Mouse (Mus musculus): ENCODE data around the gene Irf2. TPM values are rescaled to one million over a fixed set of nuclear protein-coding genes. Genes with fewer than 3 reads are reported as not detected.

The Irf2 gene
- polyA plus RNA-seq (2015; fragmentation: Nextera tagmentation; extraction: Ambion mirVana) = 23.3 and 27.0 TPM in 2 replicates

DNA sequence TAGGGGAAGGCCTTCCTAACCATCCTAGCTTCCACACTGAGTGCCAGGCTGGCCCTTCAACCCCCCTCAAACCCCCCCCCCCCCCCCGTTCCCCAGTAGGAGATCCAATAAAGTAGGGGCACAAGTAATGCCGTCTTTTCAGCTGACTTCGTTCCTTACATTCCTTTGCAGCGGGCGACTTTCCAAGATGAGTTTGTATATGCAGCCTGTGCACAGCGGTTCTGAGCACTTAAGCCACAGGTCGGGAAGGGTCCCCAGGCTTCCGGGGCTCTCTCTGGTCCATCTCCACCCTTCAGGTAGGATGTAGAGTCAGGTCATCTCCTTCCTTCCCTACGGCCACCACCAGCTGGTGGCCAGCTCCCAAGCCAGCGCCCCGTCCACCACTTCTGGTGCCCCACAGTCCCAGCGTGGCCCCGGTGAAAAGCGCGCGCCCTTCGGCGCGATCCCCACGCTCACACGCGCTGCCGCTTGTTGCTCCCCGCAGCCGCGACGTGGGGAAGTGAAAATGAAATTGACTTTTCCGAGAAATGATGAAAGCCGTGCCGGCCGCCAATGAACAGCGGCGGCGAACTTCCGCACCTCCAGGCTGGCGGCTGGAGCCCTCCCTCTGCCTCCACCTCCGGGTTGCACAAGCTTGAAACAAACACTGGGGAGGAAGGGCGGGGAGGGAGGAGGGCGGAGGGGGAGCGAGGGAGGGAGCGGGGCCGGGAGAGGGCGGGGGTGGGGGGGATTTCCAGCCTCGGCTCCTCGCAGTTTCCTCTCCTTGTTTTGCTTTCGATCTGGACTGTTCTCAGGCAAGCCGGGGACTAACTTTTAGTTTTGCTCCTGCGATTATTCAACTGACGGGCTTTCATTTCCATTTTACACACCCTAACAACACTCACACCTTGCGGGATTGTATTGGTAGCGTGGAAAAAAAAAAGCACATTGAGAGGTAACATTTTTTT is at the start of gene Irf2:
Gene Irf2, plus strand, starts transcription at position 730 of the 947 bp plus-strand sequence.
- ATAC-seq (ENCODE audit: low FRiP score, low TSS enrichment) (peak; percentile 93), DNase-seq (ENCODE audit: low spot score) (peak; percentile 98)
- TF ChIP-seq EP300 (optimal IDR thresholded peaks at IDR 0.05) (no peak), CTCF (IDR thresholded peaks at IDR 0.05; ENCODE audit: low read depth) (peak; percentile 22; the same call in 1 of the 2 replicates)
- Histone ChIP-seq H3K4me2 (replicated peaks; ENCODE audit: low read depth) (peak within 1 kb of the TSS; percentile 81), H3K27me3 (ENCODE audit: control insufficient read depth, insufficient read depth, low read length) (no peaks in the 10 kb centered on the region), H3K4me3 (ENCODE audit: low read depth, low read length) (peak within 1 kb of the TSS; percentile 96), H3K9me3 (ENCODE audit: control insufficient read depth, low read length) (no peaks in the 10 kb centered on the region), H3K36me3 (ENCODE audit: control insufficient read depth, insufficient read depth, low read length) (no peaks in the 10 kb centered on the region), H3K4me1 (replicated peaks; ENCODE audit: control insufficient read depth, insufficient read depth) (no peaks in the 10 kb centered on the region; the same call in 1 of the 2 replicates), H3K27ac (replicated peaks) (peak within 1 kb of the TSS; percentile 99), H3K9ac (ENCODE audit: low read length) (peak within 1 kb of the TSS; percentile 99)
- WGBS = under 1% methylated on average over 45 of the region's 51 CpGs

- no peak overlapping the region for H3K9ac ChIP-seq (ENCODE audit: low read length)
- H3K27me3 ChIP-seq (ENCODE audit: control insufficient read depth, insufficient read depth, low read length) = no peaks in the 10 kb centered on the region
- no peak for ATAC-seq (ENCODE audit: low FRiP score, low TSS enrichment)
- H3K4me3 ChIP-seq (ENCODE audit: low read depth, low read length) = no peak overlapping the region
- peak overlapping the region; percentile 63 for H3K27ac ChIP-seq (replicated peaks)
- no peak for DNase-seq (ENCODE audit: low spot score)
- 65% methylated on average over 5 of the region's 5 CpGs for WGBS
- H3K4me1 ChIP-seq (replicated peaks; ENCODE audit: control insufficient read depth, insufficient read depth) = no peaks in the 10 kb centered on the region
- no peak for TF ChIP-seq EP300 (optimal IDR thresholded peaks at IDR 0.05)
- no peak for TF ChIP-seq CTCF (IDR thresholded peaks at IDR 0.05; ENCODE audit: low read depth)
- H3K4me2 ChIP-seq (replicated peaks; ENCODE audit: low read depth) = no peak overlapping the region
- no peaks in the 10 kb centered on the region for H3K36me3 ChIP-seq (ENCODE audit: control insufficient read depth, insufficient read depth, low read length)
- no peaks in the 10 kb centered on the region for H3K9me3 ChIP-seq (ENCODE audit: control insufficient read depth, low read length)
Measured at GRCm38 (mm10) chr8:46690111-46690510, 49.4 kb upstream of the Irf2 start.

DNA sequence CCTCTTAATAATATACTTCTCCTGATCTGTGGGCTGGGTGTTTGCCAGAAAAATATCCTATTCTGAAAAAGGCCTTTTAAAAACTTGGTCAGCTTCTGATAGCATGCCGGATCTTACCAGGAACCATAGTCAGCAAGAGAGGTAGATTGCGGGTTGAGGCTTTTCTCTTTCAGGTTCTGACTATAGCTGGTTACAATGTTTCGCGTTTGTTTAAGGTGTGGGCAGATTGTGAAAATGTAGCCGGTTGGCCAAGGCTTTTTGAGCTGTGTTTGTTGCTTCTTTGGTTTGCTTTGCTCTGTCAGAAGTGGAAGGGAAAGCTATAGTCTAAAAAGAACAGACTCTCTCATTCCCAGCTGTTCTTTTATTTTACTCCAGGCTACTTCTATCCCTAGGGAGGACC is 49.0 kb upstream of the Irf2 start:
- Histone ChIP-seq H3K9me3 (ENCODE audit: control insufficient read depth, low read length) (no peaks in the 10 kb centered on the region), H3K36me3 (ENCODE audit: control insufficient read depth, insufficient read depth, low read length) (no peaks in the 10 kb centered on the region), H3K27me3 (ENCODE audit: control insufficient read depth, insufficient read depth, low read length) (no peaks in the 10 kb centered on the region), H3K4me1 (replicated peaks; ENCODE audit: control insufficient read depth, insufficient read depth) (no peaks in the 10 kb centered on the region), H3K9ac (ENCODE audit: low read length) (no peak overlapping the region), H3K27ac (replicated peaks) (peak overlapping the region; percentile 82), H3K4me3 (ENCODE audit: low read depth, low read length) (no peak overlapping the region), H3K4me2 (replicated peaks; ENCODE audit: low read depth) (0 out of 2 replicates have a peak overlapping the region, but pooled peaks have one; percentile 1)
- 53% methylated on average over 5 of the region's 5 CpGs for WGBS
- peak; percentile 66 for DNase-seq (ENCODE audit: low spot score)
- no peak for TF ChIP-seq EP300 (optimal IDR thresholded peaks at IDR 0.05)
- no peak for TF ChIP-seq CTCF (IDR thresholded peaks at IDR 0.05; ENCODE audit: low read depth)
- ATAC-seq (ENCODE audit: low FRiP score, low TSS enrichment) = peak; percentile 62

GRCm38 (mm10) chr8:46691360-46691759 is 48.2 kb upstream of the Irf2 start:
- ATAC-seq (ENCODE audit: low FRiP score, low TSS enrichment) = peak; percentile 89
- WGBS = 66% methylated on average over 7 of the region's 7 CpGs

GRCm38 (mm10) chr8:46696256-46697041 is 43.1 kb upstream of the Irf2 start:
- no peak overlapping the region for H3K4me2 ChIP-seq (replicated peaks; ENCODE audit: low read depth)
- WGBS = 45% methylated on average over 15 of the region's 15 CpGs

More at GRCm38 (mm10) chr8:46691360-46691759, 48.2 kb upstream of the Irf2 start:
- H3K27ac ChIP-seq (replicated peaks) = peak overlapping the region; percentile 82
- no peaks in the 10 kb centered on the region for H3K9me3 ChIP-seq (ENCODE audit: control insufficient read depth, low read length)
- H3K4me1 ChIP-seq (replicated peaks; ENCODE audit: control insufficient read depth, insufficient read depth) = no peaks in the 10 kb centered on the region
- DNase-seq (ENCODE audit: low spot score) = peak; percentile 89
- H3K4me3 ChIP-seq (ENCODE audit: low read depth, low read length) = no peak overlapping the region
- no peak overlapping the region for H3K9ac ChIP-seq (ENCODE audit: low read length)
- H3K4me2 ChIP-seq (replicated peaks; ENCODE audit: low read depth) = no peak overlapping the region
- no peaks in the 10 kb centered on the region for H3K36me3 ChIP-seq (ENCODE audit: control insufficient read depth, insufficient read depth, low read length)
- TF ChIP-seq CTCF (IDR thresholded peaks at IDR 0.05; ENCODE audit: low read depth) = no peak
- no peak for TF ChIP-seq EP300 (optimal IDR thresholded peaks at IDR 0.05)
- H3K27me3 ChIP-seq (ENCODE audit: control insufficient read depth, insufficient read depth, low read length) = no peaks in the 10 kb centered on the region

More at GRCm38 (mm10) chr8:46696256-46697041, 43.1 kb upstream of the Irf2 start:
- no peaks in the 10 kb centered on the region for H3K36me3 ChIP-seq (ENCODE audit: control insufficient read depth, insufficient read depth, low read length)
- no peak overlapping the region for H3K9ac ChIP-seq (ENCODE audit: low read length)
- no peak for ATAC-seq (ENCODE audit: low FRiP score, low TSS enrichment)
- no peaks in the 10 kb centered on the region for H3K9me3 ChIP-seq (ENCODE audit: control insufficient read depth, low read length)
- H3K27ac ChIP-seq (replicated peaks) = no peak overlapping the region
- H3K4me3 ChIP-seq (ENCODE audit: low read depth, low read length) = no peak overlapping the region
- TF ChIP-seq CTCF (IDR thresholded peaks at IDR 0.05; ENCODE audit: low read depth) (no peak), EP300 (optimal IDR thresholded peaks at IDR 0.05) (no peak)
- H3K4me1 ChIP-seq (replicated peaks; ENCODE audit: control insufficient read depth, insufficient read depth) = no peaks in the 10 kb centered on the region
- DNase-seq (ENCODE audit: low spot score) = no peak
- H3K27me3 ChIP-seq (ENCODE audit: control insufficient read depth, insufficient read depth, low read length) = no peaks in the 10 kb centered on the region
